Mouse (Mus musculus) small intestine, adult 2 months (tissue): ENCODE data around the gene Myl3. TPM values are rescaled to one million over a fixed set of nuclear protein-coding genes. Genes with fewer than 3 reads are reported as not detected.

Source experiments
- H3K27ac ChIP-seq: fragments of 200-500 bp; 2 replicates; pipeline ENCODE4 v1.5.1; 2012; ENCODE audit warnings: low read depth, low read length, control low read depth, inconsistent platforms; ENCODE audit not compliant: insufficient read depth
- H3K27me3 ChIP-seq: fragments of 200-500 bp; 2 replicates; pipeline ENCODE4 v1.6.1; 2012; ENCODE audit warnings: mild to moderate bottlenecking, moderate library complexity, low read length, inconsistent platforms; ENCODE audit not compliant: control insufficient read depth, insufficient read depth
- H3K36me3 ChIP-seq: fragments of 200-500 bp; 2 replicates; pipeline ENCODE4 v1.6.1; 2012; ENCODE audit warnings: mild to moderate bottlenecking, low read length, control low read depth, inconsistent platforms; ENCODE audit not compliant: control insufficient read depth, insufficient read depth
- H3K4me1 ChIP-seq: fragments of 200-500 bp; 2 replicates; pipeline ENCODE4 v1.6.1; 2012; ENCODE audit warnings: low read length, inconsistent platforms, mixed read lengths; ENCODE audit not compliant: control insufficient read depth, insufficient read depth, insufficient read length
- H3K4me3 ChIP-seq: fragments of 200-500 bp; 2 replicates; pipeline ENCODE4 v1.5.1; 2012; ENCODE audit warnings: low read depth, mild to moderate bottlenecking, control low read depth, inconsistent platforms, low read length, moderate library complexity
- CTCF ChIP-seq: fragments of 200-500 bp; IDR thresholded peaks from 2 replicates; pipeline ENCODE4 v1.5.1; 2012; ENCODE audit warnings: low read depth, mild to moderate bottlenecking, control low read depth, inconsistent platforms, low read length, moderate library complexity, mixed read lengths; ENCODE audit not compliant: insufficient replicate concordance, insufficient read length; ENCODE audit errors: extremely low read depth
- POLR2A ChIP-seq: fragments of 200-500 bp; IDR thresholded peaks from 2 replicates; pipeline ENCODE4 v1.6.1; 2012; ENCODE audit warnings: low read depth, mild to moderate bottlenecking, control low read depth, inconsistent platforms, low read length, moderate library complexity
- WGBS: fragments of 180-500 bp; shearing (Covaris S2); methylation state at CpG from one replicate; pipeline ENCODE4 v1.1.7; 2018; 5-methylcytosine and 5-hydroxymethylcytosine counted together
- polyA plus RNA-seq: library from polyadenylated mRNA; depleted of rRNA; stranded (reverse); fragments of >200 nt; gene quantifications from 2 replicates; pipeline ENCODE4 v1.2.3, GENCODE M21; 2012

The Myl3 gene
- polyA plus RNA-seq, 1 experiment = not detected

- 68% methylated on average over 1 of the region's 1 CpGs for WGBS
- Histone ChIP-seq H3K4me3 (no peak overlapping the region), H3K27ac (no peak overlapping the region), H3K4me1 (peaks cover 3% of the 10 kb centered on the region; the same call in 1 of the 2 replicates), H3K36me3 (no peaks in the 10 kb centered on the region), H3K27me3 (peaks cover 4% of the 10 kb centered on the region; the same call in 1 of the 2 replicates)
- TF ChIP-seq CTCF = no peak
- TF ChIP-seq POLR2A = no peak
Measured at GRCm38 (mm10) chr9:110778100-110778499, 36.4 kb downstream of the Myl3 start.

- WGBS = 80% methylated on average over 7 of the region's 7 CpGs
- Histone ChIP-seq H3K36me3 (no peaks in the 10 kb centered on the region), H3K27me3 (peaks cover 4% of the 10 kb centered on the region; the same call in 1 of the 2 replicates), H3K4me1 (peaks cover 3% of the 10 kb centered on the region; the same call in 1 of the 2 replicates), H3K27ac (no peak overlapping the region), H3K4me3 (no peak overlapping the region)
- TF ChIP-seq CTCF (no peak), POLR2A (no peak)
Measured at GRCm38 (mm10) chr9:110778559-110778958, 36.9 kb downstream of the Myl3 start.

GRCm38 (mm10) chr9:110779242-110779913 lies 37.7 kb downstream of the Myl3 start:
- 67% methylated on average over 5 of the region's 5 CpGs for WGBS
- no peak for TF ChIP-seq POLR2A
- no peak for TF ChIP-seq CTCF
- no peak overlapping the region for H3K4me3 ChIP-seq
- no peaks in the 10 kb centered on the region for H3K36me3 ChIP-seq
- H3K4me1 ChIP-seq = peaks cover 3% of the 10 kb centered on the region; the same call in 1 of the 2 replicates
- H3K27ac ChIP-seq = no peak overlapping the region
- peaks cover 4% of the 10 kb centered on the region; the same call in 1 of the 2 replicates for H3K27me3 ChIP-seq

- no peak overlapping the region for H3K27ac ChIP-seq
- under 1% methylated on average over 43 of the region's 43 CpGs for whole genome bisulfite sequencing
- peak; percentile 84 for TF ChIP-seq CTCF
- peak; percentile 28; the same call in 1 of the 2 replicates for TF ChIP-seq POLR2A
- H3K4me3 ChIP-seq = peak overlapping the region; percentile 60
- peaks cover 3% of the 10 kb centered on the region; the same call in 1 of the 2 replicates for H3K4me1 ChIP-seq
- H3K27me3 ChIP-seq = peaks cover 4% of the 10 kb centered on the region; the same call in 1 of the 2 replicates
- H3K36me3 ChIP-seq = no peaks in the 10 kb centered on the region
Measured at GRCm38 (mm10) chr9:110781256-110781721, 39.6 kb downstream of the Myl3 start.

GRCm38 (mm10) chr9:110781731-110782130 lies 40.1 kb downstream of the Myl3 start:
- 2% methylated on average over 23 of the region's 23 CpGs for WGBS
- Histone ChIP-seq H3K4me3 (peak overlapping the region; percentile 60), H3K27ac (no peak overlapping the region), H3K36me3 (no peaks in the 10 kb centered on the region), H3K4me1 (peaks cover 3% of the 10 kb centered on the region; the same call in 1 of the 2 replicates), H3K27me3 (peaks cover 4% of the 10 kb centered on the region; the same call in 1 of the 2 replicates)
- no peak for TF ChIP-seq POLR2A
- TF ChIP-seq CTCF = no peak

GRCm38 (mm10) chr9:110783611-110784010 lies 42.0 kb downstream of the Myl3 start:
- WGBS = 13% methylated on average over 1 of the region's 1 CpGs
- Histone ChIP-seq H3K27me3 (peaks cover 4% of the 10 kb centered on the region; the same call in 1 of the 2 replicates), H3K27ac (no peak overlapping the region), H3K4me1 (peaks cover 3% of the 10 kb centered on the region; the same call in 1 of the 2 replicates), H3K36me3 (no peaks in the 10 kb centered on the region), H3K4me3 (no peak overlapping the region)
- no peak for TF ChIP-seq POLR2A
- TF ChIP-seq CTCF = no peak

- Histone ChIP-seq H3K27me3 (no peaks in the 10 kb centered on the region; the same call in 1 of the 2 replicates), H3K36me3 (no peaks in the 10 kb centered on the region), H3K4me3 (no peak overlapping the region), H3K27ac (no peak overlapping the region), H3K4me1 (no peaks in the 10 kb centered on the region)
- WGBS = 89% methylated on average over 3 of the region's 3 CpGs
- TF ChIP-seq CTCF = no peak
- no peak for TF ChIP-seq POLR2A
Measured at GRCm38 (mm10) chr9:110788169-110788568, 46.5 kb downstream of the Myl3 start.
